Mouse (Mus musculus) lung, embryonic 16.5 days (tissue): ENCODE measurements around the gene Pip5k1c. TPM values are rescaled to one million over a fixed set of nuclear protein-coding genes. Genes with fewer than 3 reads are reported as not detected.

Source experiments
- ATAC-seq: fragments of 200-750 bp; cut with Nextera tagmentation; 2 replicates; pipeline ENCODE4 v1.8.0; 2017; ENCODE audit warnings: low read depth, mild to moderate bottlenecking, moderate library complexity
- H3K27ac ChIP-seq: fragments of 300-500 bp; sonication (generic); 2 replicates; pipeline ENCODE4 v1.5.1; 2014; ENCODE audit warnings: mild to moderate bottlenecking, control low read depth, low read length
- H3K27me3 ChIP-seq: fragments of 300-500 bp; sonication (generic); 2 replicates; pipeline ENCODE4 v1.6.1; 2014; ENCODE audit warnings: low read depth, low read length, mixed read lengths; ENCODE audit not compliant: control insufficient read depth, insufficient read depth
- H3K36me3 ChIP-seq: fragments of 300-500 bp; sonication (generic); 2 replicates; pipeline ENCODE4 v1.6.1; 2014; ENCODE audit warnings: low read length; ENCODE audit not compliant: control insufficient read depth, insufficient read depth
- H3K4me1 ChIP-seq: fragments of 300-500 bp; sonication (generic); replicated peaks from 2 replicates; pipeline ENCODE4 v1.6.1; 2014; ENCODE audit warnings: low read length, mixed read lengths; ENCODE audit not compliant: control insufficient read depth, insufficient read depth
- H3K4me2 ChIP-seq: fragments of 300-500 bp; sonication (generic); 2 replicates; pipeline ENCODE4 v1.6.1; 2014; ENCODE audit warnings: low read depth, low read length, control low read depth
- H3K4me3 ChIP-seq: fragments of 300-500 bp; sonication (generic); 2 replicates; pipeline ENCODE4 v1.5.1; 2014; ENCODE audit warnings: mild to moderate bottlenecking, low read length, control low read depth
- H3K9ac ChIP-seq: fragments of 300-500 bp; sonication (generic); 2 replicates; pipeline ENCODE4 v1.6.1; 2014; ENCODE audit warnings: low read length, control low read depth
- H3K9me3 ChIP-seq: fragments of 300-500 bp; sonication (generic); 2 replicates; pipeline ENCODE4 v1.6.1; 2016; ENCODE audit warnings: low read length; ENCODE audit not compliant: control insufficient read depth
- WGBS: fragments of 180-500 bp; shearing (Covaris S2); extraction: QIAGEN DNeasy Blood & Tissue Kit; methylation state at CpG from one replicate; pipeline ENCODE4 v1.1.7; 2014; 5-methylcytosine and 5-hydroxymethylcytosine counted together
- microRNA-seq: library from miRNA; unstranded; fragments of <30 nt; microRNA quantifications from one replicate; pipeline ENCODE4, GENCODE M21; 2016
- polyA plus RNA-seq: library from polyadenylated mRNA; unstranded; fragments of >200 nt; fragmentation: Nextera tagmentation; extraction: Ambion mirVana; gene quantifications from 2 replicates; pipeline ENCODE4 v1.2.1, GENCODE M21; 2015

Pip5k1c gene
- polyA plus RNA-seq, 1 experiment from 2014 or later, result 43.1 TPM

GRCm38 (mm10) chr10:81365672-81366476, 73.1 kb downstream of the Pip5k1c start, which contains the start of gene 4930404N11Rik:
Gene 4930404N11Rik, minus strand, starts transcription at chr10:81365816.
- WGBS, result 28% methylated on average over 12 of the region's 12 CpGs
- H3K27ac ChIP-seq, result peak within 1 kb of the TSS; percentile 37; the same call in 1 of the 2 replicates
- peaks cover 41% of the 10 kb centered on the region for H3K36me3 ChIP-seq
- H3K27me3 ChIP-seq, result peaks cover 6% of the 10 kb centered on the region
- peak within 1 kb of the TSS; percentile 34 for H3K4me3 ChIP-seq
- ATAC-seq, result peak; percentile 11; the same call in 1 of the 2 replicates
- H3K9ac ChIP-seq, result peak within 1 kb of the TSS; percentile 64
- peaks cover 44% of the 10 kb centered on the region for H3K4me1 ChIP-seq
- H3K9me3 ChIP-seq, result no peaks in the 10 kb centered on the region
- H3K4me2 ChIP-seq, result peak within 1 kb of the TSS; percentile 60

- Histone ChIP-seq H3K4me3 (no peak overlapping the region), H3K4me1 (peaks cover 38% of the 10 kb centered on the region), H3K27ac (no peak overlapping the region), H3K9me3 (no peaks in the 10 kb centered on the region), H3K4me2 (no peak overlapping the region), H3K9ac (no peak overlapping the region), H3K36me3 (peaks cover 44% of the 10 kb centered on the region), H3K27me3 (peaks cover 6% of the 10 kb centered on the region)
- no peak for ATAC-seq
- 65% methylated on average over 6 of the region's 6 CpGs for WGBS
Measured at GRCm38 (mm10) chr10:81366477-81367206, 73.9 kb downstream of the Pip5k1c start.

GRCm38 (mm10) chr10:81367207-81367495, 74.4 kb downstream of the Pip5k1c start:
- Histone ChIP-seq H3K4me3 (no peak overlapping the region), H3K4me2 (no peak overlapping the region), H3K27me3 (peaks cover 6% of the 10 kb centered on the region), H3K27ac (no peak overlapping the region), H3K9me3 (no peaks in the 10 kb centered on the region), H3K9ac (no peak overlapping the region), H3K36me3 (peaks cover 44% of the 10 kb centered on the region), H3K4me1 (peaks cover 36% of the 10 kb centered on the region)
- 81% methylated on average over 6 of the region's 6 CpGs for WGBS
- no peak for ATAC-seq

Small RNA genes within 50 kb of the gene (microRNA-seq; reads per million reads assigned to microRNA genes)
- gene Mir3057, result 5.9 reads per million, percentile 19 among the genes with 10 or more reads in this experiment

Other genes starting within 250 kb of the Pip5k1c start
- gene Sgta, start 232.8 kb upstream of the Pip5k1c start, polyA plus RNA-seq, result 183 and 187 TPM in 2 replicates
- gene Thop1, start 222.9 kb upstream of the Pip5k1c start, polyA plus RNA-seq, result 44.2 and 45.0 TPM in 2 replicates
- 0.34 and 1.0 TPM in 2 replicates for gene Creb3l3, start 194.1 kb upstream of the Pip5k1c start, polyA plus RNA-seq
- gene Map2k2, start 187.0 kb upstream of the Pip5k1c start, polyA plus RNA-seq, result 144 and 151 TPM in 2 replicates
- 31.5 and 31.6 TPM in 2 replicates for gene Zbtb7a, start 157.7 kb upstream of the Pip5k1c start, polyA plus RNA-seq
- gene Pias4, start 125.0 kb upstream of the Pip5k1c start, polyA plus RNA-seq, result 35.5 and 41.8 TPM in 2 replicates
- 589 and 620 TPM in 2 replicates for gene Eef2, start 116.3 kb upstream of the Pip5k1c start, polyA plus RNA-seq
- 37.5 and 40.5 TPM in 2 replicates for gene Dapk3, start 110.0 kb upstream of the Pip5k1c start, polyA plus RNA-seq
- not detected in 2 replicates for gene 4930442H23Rik, start 109.1 kb upstream of the Pip5k1c start, polyA plus RNA-seq
- 0.11 and 0.31 TPM in 2 replicates for gene Nmrk2, start 90.9 kb upstream of the Pip5k1c start, polyA plus RNA-seq
- gene Atcay, start 62.1 kb upstream of the Pip5k1c start, polyA plus RNA-seq, result 0.36 and 0.39 TPM in 2 replicates
- 5.0 and 6.0 TPM in 2 replicates for gene Zfr2, start 59.8 kb upstream of the Pip5k1c start, polyA plus RNA-seq
- 2.9 and 3.5 TPM in 2 replicates for gene Matk, start 40.0 kb upstream of the Pip5k1c start, polyA plus RNA-seq
- gene Mrpl54, start 26.0 kb upstream of the Pip5k1c start, polyA plus RNA-seq, result 202 and 210 TPM in 2 replicates
- gene Apba3, start 26.0 kb upstream of the Pip5k1c start, polyA plus RNA-seq, result 61.2 and 69.2 TPM in 2 replicates
- 29.3 and 32.9 TPM in 2 replicates for gene Tjp3, start 1.4 kb upstream of the Pip5k1c start, polyA plus RNA-seq
- gene Cactin, start 28.1 kb downstream of the Pip5k1c start, polyA plus RNA-seq, result 36.6 and 37.9 TPM in 2 replicates
- 18.6 and 19.6 TPM in 2 replicates for gene Tbxa2r, start 35.8 kb downstream of the Pip5k1c start, polyA plus RNA-seq
- gene Gipc3, start 50.3 kb downstream of the Pip5k1c start, polyA plus RNA-seq, result 0.05 and 0.10 TPM in 2 replicates
- 90.6 and 93.2 TPM in 2 replicates for gene Hmg20b, start 57.5 kb downstream of the Pip5k1c start, polyA plus RNA-seq
- 13.7 and 13.9 TPM in 2 replicates for gene Mfsd12, start 64.5 kb downstream of the Pip5k1c start, polyA plus RNA-seq
- gene 4930404N11Rik, start 72.9 kb downstream of the Pip5k1c start, polyA plus RNA-seq, result 2.0 and 2.2 TPM in 2 replicates
- gene Fzr1, start 85.6 kb downstream of the Pip5k1c start, polyA plus RNA-seq, result 95.4 and 105 TPM in 2 replicates
- gene Dohh, start 91.5 kb downstream of the Pip5k1c start, polyA plus RNA-seq, result 71.4 and 73.1 TPM in 2 replicates
- gene Gm48551, start 91.5 kb downstream of the Pip5k1c start, polyA plus RNA-seq, result 3.0 and 3.1 TPM in 2 replicates
- 1.2 and 1.7 TPM in 2 replicates for gene Gm48552, start 96.0 kb downstream of the Pip5k1c start, polyA plus RNA-seq
- gene Smim24, start 100.1 kb downstream of the Pip5k1c start, polyA plus RNA-seq, result 7.9 and 9.0 TPM in 2 replicates
- 92.5 and 106 TPM in 2 replicates for gene Nfic, start 162.7 kb downstream of the Pip5k1c start, polyA plus RNA-seq
- gene Celf5, start 189.7 kb downstream of the Pip5k1c start, polyA plus RNA-seq, result 0.40 and 0.67 TPM in 2 replicates
- 82.9 and 83.6 TPM in 2 replicates for gene Ncln, start 203.4 kb downstream of the Pip5k1c start, polyA plus RNA-seq
- gene S1pr4, start 207.2 kb downstream of the Pip5k1c start, polyA plus RNA-seq, result 2.8 and 4.1 TPM in 2 replicates
- gene Gna15, start 231.3 kb downstream of the Pip5k1c start, polyA plus RNA-seq, result 1.8 and 2.2 TPM in 2 replicates